Mouse (Mus musculus) urinary bladder, postnatal 25 days (tissue): ENCODE measurements at regions not wholly inside any gene's neighbourhood (a gene's known extent, or its start where the extent isn't known, plus 50 kb on each side); places are given as distances from the start of the nearest gene placed in this dataset.

Experiments used
- DNase-seq: peaks from one replicate; pipeline ENCODE4 v3.0.0; 2022; ENCODE audit warnings: low spot score

DNA sequence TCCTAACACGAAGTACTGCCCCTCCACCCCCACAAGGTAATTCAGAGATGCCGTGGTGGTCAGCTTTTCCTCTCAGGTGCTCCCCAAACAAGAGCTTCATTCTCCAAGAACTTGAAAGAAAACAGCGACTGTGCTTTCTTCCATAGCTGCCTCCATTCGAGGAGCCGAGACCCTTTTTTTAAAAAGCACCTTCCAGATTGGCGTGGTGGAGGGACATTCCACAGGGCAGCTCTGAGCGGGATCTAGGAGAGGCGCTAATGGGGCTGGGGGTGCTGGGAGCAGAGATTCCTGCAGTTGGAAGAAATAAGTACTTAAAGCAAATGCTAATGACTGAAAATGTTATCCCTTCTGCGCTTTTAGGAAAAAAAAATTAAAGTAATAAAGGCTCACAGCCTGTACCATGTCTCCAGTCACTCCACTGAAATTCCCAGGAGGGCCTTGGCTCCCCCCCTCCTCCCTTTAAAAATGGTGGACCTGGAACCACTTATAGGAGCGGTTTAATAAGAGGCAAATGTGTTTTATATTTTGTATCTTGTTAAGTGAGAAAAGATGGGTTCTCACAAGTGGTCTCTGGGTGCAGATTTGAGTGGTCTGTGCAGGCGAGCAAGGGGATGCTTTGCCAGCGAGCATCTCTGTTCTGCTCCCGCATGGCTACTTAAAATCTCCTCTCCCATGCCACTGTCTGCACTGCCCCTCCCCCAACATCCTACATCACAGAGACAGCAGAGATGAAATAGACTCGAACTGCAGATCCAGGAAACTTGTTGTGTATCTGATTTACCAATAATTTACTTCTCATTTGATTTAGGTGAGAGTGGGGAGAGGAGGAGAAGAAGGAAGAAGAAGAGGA is 77.4 kb upstream of the Zfhx3 start:
- no peak for DNase-seq

GRCm38 (mm10) chr8:107865744-107866143 is 76.7 kb upstream of the Zfhx3 start:
- no peak for DNase-seq

DNA sequence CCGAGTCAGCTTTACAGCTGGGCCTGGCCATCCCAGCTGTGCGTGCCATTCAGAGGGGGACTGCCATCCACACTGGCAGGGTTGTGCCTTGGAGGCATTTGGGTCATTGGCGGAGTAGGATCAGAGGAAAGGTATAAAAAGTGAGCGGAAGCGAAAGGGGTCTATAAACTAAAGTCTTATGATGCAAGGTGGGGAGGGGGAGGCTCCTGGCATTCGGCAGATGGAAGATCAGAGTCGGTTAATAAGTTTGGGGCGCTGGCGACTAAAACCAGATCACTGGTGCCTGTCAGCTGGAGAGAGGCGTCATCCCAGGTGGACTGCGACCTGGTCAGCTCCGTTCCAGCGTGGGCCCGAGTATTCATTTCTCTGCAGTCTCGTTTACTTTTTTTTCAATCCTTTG is 70.7 kb upstream of the Zfhx3 start:
- DNase-seq, result no peak

- no peak for DNase-seq
Observed at GRCm38 (mm10) chr8:107872121-107872520, 70.3 kb upstream of the Zfhx3 start.

GRCm38 (mm10) chr8:107876455-107876854 is 66.0 kb upstream of the Zfhx3 start:
- DNase-seq, result no peak

DNA sequence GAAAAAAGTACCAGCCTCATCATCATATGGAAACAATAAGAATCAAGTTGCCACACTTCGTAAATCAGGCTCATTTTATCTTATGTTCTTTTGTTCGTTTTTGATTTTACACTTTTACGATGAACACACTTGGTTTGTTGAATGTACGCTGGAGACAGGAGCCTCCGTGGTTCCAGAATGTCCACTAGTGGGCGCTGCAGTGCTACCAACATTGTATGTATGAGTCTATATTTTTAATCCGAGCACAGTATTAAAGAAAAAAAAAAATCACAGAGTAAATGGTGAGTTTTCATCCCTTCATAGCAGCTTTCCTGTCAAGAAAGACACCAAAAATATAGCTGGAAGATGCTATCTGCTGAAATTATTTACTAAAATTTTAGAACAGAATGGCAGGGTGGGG is 60.6 kb upstream of the Zfhx3 start:
- DNase-seq, result peak; percentile 60

- no peak for DNase-seq
Observed at GRCm38 (mm10) chr8:107885547-107885946, 56.9 kb upstream of the Zfhx3 start.

GRCm38 (mm10) chr8:107885971-107886370 is 56.5 kb upstream of the Zfhx3 start:
- no peak for DNase-seq

- DNase-seq, result no peak
Observed at GRCm38 (mm10) chr8:107886516-107887253, 55.8 kb upstream of the Zfhx3 start.

DNA sequence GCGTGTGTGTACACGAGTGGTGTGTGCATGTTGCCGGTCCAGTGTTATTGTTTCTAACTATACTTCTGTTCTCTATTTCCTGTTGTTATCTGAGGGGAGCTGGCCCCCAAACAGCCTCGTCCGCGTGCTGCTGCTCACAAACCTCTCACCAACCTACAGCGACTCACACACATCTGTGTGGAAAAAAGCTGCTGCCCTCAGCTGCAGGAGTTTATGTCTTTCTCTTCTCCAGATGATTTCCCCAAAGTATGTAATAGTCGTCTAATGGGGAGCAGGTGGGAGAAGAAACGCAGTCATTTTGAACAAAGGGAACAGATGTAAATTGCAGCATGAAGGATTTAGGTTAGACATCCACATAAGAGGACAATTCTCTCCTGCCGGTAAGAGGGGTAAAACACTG is 55.1 kb upstream of the Zfhx3 start:
- no peak for DNase-seq

- DNase-seq, result no peak
Observed at GRCm38 (mm10) chr8:107890922-107891321, 51.5 kb upstream of the Zfhx3 start.
